Mouse (Mus musculus): Measurements from ENCODE around the gene Pakap. TPM values are rescaled to one million over a fixed set of nuclear protein-coding genes. Genes with fewer than 3 reads are reported as not detected.

The Pakap gene
- total and polyA plus RNA-seq, 2 experiments from 2014 or later: 6.9 to 9.5 TPM

- Histone ChIP-seq H3K4me2 (ENCODE audit: low read depth) (no peak overlapping the region), H3K9ac (no peak overlapping the region), H3K36me3 (ENCODE audit: insufficient read depth) (no peaks in the 10 kb centered on the region), H3K4me3 (ENCODE audit: low read depth, low read length) (no peak overlapping the region), H3K9me3 (ENCODE audit: low read length) (no peaks in the 10 kb centered on the region), H3K27ac (ENCODE audit: low read depth, low read length) (no peak overlapping the region), H3K27me3 (ENCODE audit: insufficient read depth, low read length) (no peaks in the 10 kb centered on the region), H3K4me1 (ENCODE audit: insufficient read depth) (no peaks in the 10 kb centered on the region)
- ATAC-seq (no peak), DNase-seq (no peak)
- no peak for TF ChIP-seq CTCF (IDR thresholded peaks at IDR 0.05; ENCODE audit: low read depth)
- WGBS: 73% methylated on average over 3 of the region's 3 CpGs
Measured at GRCm38 (mm10) chr4:57733445-57733844, 165.5 kb downstream of the Pakap start.

- Histone ChIP-seq H3K27me3 (ENCODE audit: insufficient read depth, low read length) (no peaks in the 10 kb centered on the region), H3K4me3 (ENCODE audit: low read depth, low read length) (no peak overlapping the region), H3K4me1 (ENCODE audit: insufficient read depth) (no peaks in the 10 kb centered on the region), H3K4me2 (ENCODE audit: low read depth) (no peak overlapping the region), H3K36me3 (ENCODE audit: insufficient read depth) (no peaks in the 10 kb centered on the region), H3K9ac (no peak overlapping the region), H3K27ac (ENCODE audit: low read depth, low read length) (no peak overlapping the region), H3K9me3 (ENCODE audit: low read length) (no peaks in the 10 kb centered on the region)
- ATAC-seq (no peak), DNase-seq (no peak)
- 94% methylated on average over 5 of the region's 5 CpGs for WGBS
- TF ChIP-seq CTCF (IDR thresholded peaks at IDR 0.05; ENCODE audit: low read depth): no peak
Measured at GRCm38 (mm10) chr4:57735426-57735825, 167.4 kb downstream of the Pakap start.

- H3K4me1 ChIP-seq (ENCODE audit: insufficient read depth): no peaks in the 10 kb centered on the region
- no peaks in the 10 kb centered on the region for H3K27me3 ChIP-seq (ENCODE audit: insufficient read depth, low read length)
- DNase-seq (no peak), ATAC-seq (peak; percentile 65; the same call in 1 of the 2 replicates)
- no peaks in the 10 kb centered on the region for H3K36me3 ChIP-seq (ENCODE audit: insufficient read depth)
- WGBS: 10% methylated on average over 8 of the region's 8 CpGs
- no peak overlapping the region; the same call in 1 of the 2 replicates for H3K27ac ChIP-seq (ENCODE audit: low read depth, low read length)
- H3K4me3 ChIP-seq (ENCODE audit: low read depth, low read length): no peak overlapping the region
- no peak for TF ChIP-seq CTCF (IDR thresholded peaks at IDR 0.05; ENCODE audit: low read depth)
- H3K4me2 ChIP-seq (ENCODE audit: low read depth): no peak overlapping the region
- no peaks in the 10 kb centered on the region for H3K9me3 ChIP-seq (ENCODE audit: low read length)
- H3K9ac ChIP-seq: no peak overlapping the region
Measured at GRCm38 (mm10) chr4:57738856-57739552, 171.0 kb downstream of the Pakap start.

- H3K27me3 ChIP-seq (ENCODE audit: insufficient read depth, low read length): no peaks in the 10 kb centered on the region
- no peak overlapping the region for H3K4me3 ChIP-seq (ENCODE audit: low read depth, low read length)
- WGBS: 84% methylated on average over 11 of the region's 11 CpGs
- DNase-seq: no peak
- H3K36me3 ChIP-seq (ENCODE audit: insufficient read depth): no peaks in the 10 kb centered on the region
- no peak overlapping the region for H3K9ac ChIP-seq
- H3K27ac ChIP-seq (ENCODE audit: low read depth, low read length): no peak overlapping the region
- no peaks in the 10 kb centered on the region for H3K9me3 ChIP-seq (ENCODE audit: low read length)
- no peak for TF ChIP-seq CTCF (IDR thresholded peaks at IDR 0.05; ENCODE audit: low read depth)
- H3K4me1 ChIP-seq (ENCODE audit: insufficient read depth): no peaks in the 10 kb centered on the region
- no peak for ATAC-seq
- H3K4me2 ChIP-seq (ENCODE audit: low read depth): no peak overlapping the region
Measured at GRCm38 (mm10) chr4:57743325-57743929, 175.4 kb downstream of the Pakap start.

GRCm38 (mm10) chr4:57750651-57751050, 182.7 kb downstream of the Pakap start:
- 79% methylated on average over 4 of the region's 4 CpGs for WGBS
- Histone ChIP-seq H3K4me3 (ENCODE audit: low read depth, low read length) (no peak overlapping the region), H3K4me2 (ENCODE audit: low read depth) (no peak overlapping the region), H3K36me3 (ENCODE audit: insufficient read depth) (no peaks in the 10 kb centered on the region), H3K9me3 (ENCODE audit: low read length) (no peaks in the 10 kb centered on the region), H3K9ac (no peak overlapping the region), H3K27ac (ENCODE audit: low read depth, low read length) (no peak overlapping the region), H3K4me1 (ENCODE audit: insufficient read depth) (no peaks in the 10 kb centered on the region), H3K27me3 (ENCODE audit: insufficient read depth, low read length) (no peaks in the 10 kb centered on the region)
- TF ChIP-seq CTCF (IDR thresholded peaks at IDR 0.05; ENCODE audit: low read depth): no peak
- no peak for ATAC-seq
- DNase-seq: no peak

GRCm38 (mm10) chr4:57751054-57751453, 183.1 kb downstream of the Pakap start:
- ATAC-seq: no peak
- no peak overlapping the region for H3K27ac ChIP-seq (ENCODE audit: low read depth, low read length)

GRCm38 (mm10) chr4:57751566-57751965, 183.6 kb downstream of the Pakap start:
- no peaks in the 10 kb centered on the region for H3K9me3 ChIP-seq (ENCODE audit: low read length)
- DNase-seq (no peak), ATAC-seq (no peak)
- WGBS: 93% methylated on average over 11 of the region's 11 CpGs
- no peak overlapping the region for H3K4me2 ChIP-seq (ENCODE audit: low read depth)
- H3K36me3 ChIP-seq (ENCODE audit: insufficient read depth): no peaks in the 10 kb centered on the region
- no peak overlapping the region for H3K27ac ChIP-seq (ENCODE audit: low read depth, low read length)
- H3K4me1 ChIP-seq (ENCODE audit: insufficient read depth): no peaks in the 10 kb centered on the region
- no peak for TF ChIP-seq CTCF (IDR thresholded peaks at IDR 0.05; ENCODE audit: low read depth)
- H3K9ac ChIP-seq: no peak overlapping the region
- H3K27me3 ChIP-seq (ENCODE audit: insufficient read depth, low read length): no peaks in the 10 kb centered on the region
- no peak overlapping the region for H3K4me3 ChIP-seq (ENCODE audit: low read depth, low read length)

More at GRCm38 (mm10) chr4:57751054-57751453, 183.1 kb downstream of the Pakap start:
- DNase-seq: no peak
- H3K4me3 ChIP-seq (ENCODE audit: low read depth, low read length): no peak overlapping the region
- H3K9ac ChIP-seq: no peak overlapping the region
- H3K4me1 ChIP-seq (ENCODE audit: insufficient read depth): no peaks in the 10 kb centered on the region
- H3K36me3 ChIP-seq (ENCODE audit: insufficient read depth): no peaks in the 10 kb centered on the region
- no peak overlapping the region for H3K4me2 ChIP-seq (ENCODE audit: low read depth)
- no peak for TF ChIP-seq CTCF (IDR thresholded peaks at IDR 0.05; ENCODE audit: low read depth)
- no peaks in the 10 kb centered on the region for H3K27me3 ChIP-seq (ENCODE audit: insufficient read depth, low read length)
- WGBS: 66% methylated on average over 4 of the region's 4 CpGs
- no peaks in the 10 kb centered on the region for H3K9me3 ChIP-seq (ENCODE audit: low read length)
